Mouse (Mus musculus) bone marrow, adult 2 months (tissue): ENCODE measurements around the gene Gucy2g.

ENCODE experiments used
- CTCF ChIP-seq: fragments of 200-500 bp; IDR thresholded peaks from 2 replicates; pipeline ENCODE4 v1.5.1; 2011; ENCODE audit warnings: low read length, control low read depth; ENCODE audit not compliant: control insufficient read depth, insufficient read depth
- POLR2A ChIP-seq: fragments of 200-500 bp; IDR thresholded peaks from 2 replicates; pipeline ENCODE4 v1.6.1; 2011; ENCODE audit warnings: low read depth, mild to moderate bottlenecking, control low read depth, low read length, borderline replicate concordance; ENCODE audit not compliant: control insufficient read depth

- TF ChIP-seq CTCF (no peak), POLR2A (no peak)
Observed at GRCm38 (mm10) chr19:55191596-55191995, 49.4 kb downstream of the Gucy2g start.
